Mouse (Mus musculus) kidney, postnatal 0 days (tissue): ENCODE measurements around the gene Irgc1. TPM values are rescaled to one million over a fixed set of nuclear protein-coding genes. Genes with fewer than 3 reads are reported as not detected.

Source experiments
- ATAC-seq: fragments of 200-750 bp; cut with Nextera tagmentation; replicated peaks from 2 replicates; pipeline ENCODE4 v1.8.0; 2017; ENCODE audit warnings: low read depth, moderate number of reproducible peaks, moderate TSS enrichment, moderate library complexity; ENCODE audit not compliant: low FRiP score
- DNase-seq: peaks from one replicate; pipeline ENCODE4 v3.0.0-alpha.2; 2016; ENCODE audit warnings: low spot score
- H3K27ac ChIP-seq: fragments of 300-500 bp; sonication (generic); 2 replicates; pipeline ENCODE4 v1.5.1; 2014; ENCODE audit warnings: mild to moderate bottlenecking
- H3K27me3 ChIP-seq: fragments of 300-500 bp; sonication (generic); 2 replicates; pipeline ENCODE4 v1.6.1; 2014; ENCODE audit warnings: low read length, mixed read lengths; ENCODE audit not compliant: insufficient read depth
- H3K36me3 ChIP-seq: fragments of 300-500 bp; sonication (generic); 2 replicates; pipeline ENCODE4 v1.6.1; 2014; ENCODE audit warnings: low read length, mixed read lengths; ENCODE audit not compliant: insufficient read depth
- H3K4me1 ChIP-seq: fragments of 300-500 bp; sonication (generic); replicated peaks from 2 replicates; pipeline ENCODE4 v1.6.1; 2014; ENCODE audit warnings: antibody characterized with exemption, low read length, mixed read lengths; ENCODE audit not compliant: insufficient read depth
- H3K4me2 ChIP-seq: fragments of 300-500 bp; sonication (generic); 2 replicates; pipeline ENCODE4 v1.6.1; 2014; ENCODE audit warnings: mild to moderate bottlenecking, low read length, moderate library complexity, mixed read lengths
- H3K4me3 ChIP-seq: fragments of 300-500 bp; sonication (generic); replicated peaks from 2 replicates; pipeline ENCODE4 v1.5.1; 2014; ENCODE audit warnings: low read depth, low read length
- H3K9ac ChIP-seq: fragments of 300-500 bp; sonication (generic); 2 replicates; pipeline ENCODE4 v1.6.1; 2014; ENCODE audit warnings: low read depth, low read length
- H3K9me3 ChIP-seq: fragments of 300-500 bp; sonication (generic); replicated peaks from 2 replicates; pipeline ENCODE4 v1.6.1; 2016; ENCODE audit warnings: low read length, inconsistent platforms, mixed read lengths
- CTCF ChIP-seq: IDR thresholded peaks from 2 replicates; pipeline ENCODE4 v1.5.1; 2016; ENCODE audit warnings: antibody characterized with exemption, low read depth, mild to moderate bottlenecking, moderate library complexity
- WGBS: fragments of 180-500 bp; shearing (Covaris S2); extraction: QIAGEN DNeasy Blood & Tissue Kit; methylation state at CpG from one replicate; pipeline ENCODE4 v1.1.7; 2014; 5-methylcytosine and 5-hydroxymethylcytosine counted together
- polyA plus RNA-seq: library from polyadenylated mRNA; unstranded; fragments of >200 nt; fragmentation: Nextera tagmentation; extraction: Ambion mirVana; gene quantifications from 2 replicates; pipeline ENCODE4 v1.2.1, GENCODE M21; 2015

Gene Irgc1
- polyA plus RNA-seq, 1 experiment from 2014 or later: not detected

GRCm38 (mm10) chr7:24431713-24432112, 20.4 kb downstream of the Irgc1 start:
- H3K4me1 ChIP-seq: no peaks in the 10 kb centered on the region
- 53% methylated on average over 11 of the region's 11 CpGs for WGBS
- no peaks in the 10 kb centered on the region for H3K9me3 ChIP-seq
- ATAC-seq (no peak), DNase-seq (no peak)
- H3K4me3 ChIP-seq: no peak overlapping the region
- H3K27me3 ChIP-seq: no peaks in the 10 kb centered on the region
- TF ChIP-seq CTCF: no peak
- H3K9ac ChIP-seq: no peak overlapping the region
- H3K4me2 ChIP-seq: no peak overlapping the region
- no peaks in the 10 kb centered on the region for H3K36me3 ChIP-seq
- H3K27ac ChIP-seq: no peak overlapping the region

GRCm38 (mm10) chr7:24430551-24431345, 21.3 kb downstream of the Irgc1 start:
- DNase-seq (no peak), ATAC-seq (no peak)
- no peaks in the 10 kb centered on the region for H3K36me3 ChIP-seq
- 93% methylated on average over 15 of the region's 15 CpGs for WGBS
- TF ChIP-seq CTCF: no peak
- no peaks in the 10 kb centered on the region for H3K27me3 ChIP-seq
- H3K9me3 ChIP-seq: no peaks in the 10 kb centered on the region
- H3K4me3 ChIP-seq: no peak overlapping the region
- H3K27ac ChIP-seq: no peak overlapping the region
- H3K4me2 ChIP-seq: no peak overlapping the region
- no peak overlapping the region for H3K9ac ChIP-seq
- H3K4me1 ChIP-seq: no peaks in the 10 kb centered on the region

- H3K4me2 ChIP-seq: no peak overlapping the region
- no peak overlapping the region for H3K27ac ChIP-seq
- no peaks in the 10 kb centered on the region for H3K27me3 ChIP-seq
- H3K9me3 ChIP-seq: no peaks in the 10 kb centered on the region
- H3K36me3 ChIP-seq: no peaks in the 10 kb centered on the region
- DNase-seq: no peak
- no peak overlapping the region for H3K9ac ChIP-seq
- H3K4me1 ChIP-seq: no peaks in the 10 kb centered on the region
- no peak overlapping the region for H3K4me3 ChIP-seq
- WGBS: 42% methylated on average over 16 of the region's 16 CpGs
- TF ChIP-seq CTCF: no peak
- ATAC-seq: no peak
These were observed 22.5 kb downstream of the Irgc1 start for GRCm38 (mm10) chr7:24429413-24430112.

GRCm38 (mm10) chr7:24428725-24429124, 23.4 kb downstream of the Irgc1 start:
- no peaks in the 10 kb centered on the region for H3K36me3 ChIP-seq
- no peak for ATAC-seq

GRCm38 (mm10) chr7:24427168-24427567, 24.9 kb downstream of the Irgc1 start:
- DNase-seq (no peak), ATAC-seq (no peak)
- H3K4me1 ChIP-seq: no peaks in the 10 kb centered on the region
- WGBS: 95% methylated on average over 8 of the region's 8 CpGs
- no peaks in the 10 kb centered on the region for H3K36me3 ChIP-seq
- H3K4me3 ChIP-seq: no peak overlapping the region
- H3K9me3 ChIP-seq: no peaks in the 10 kb centered on the region
- H3K9ac ChIP-seq: no peak overlapping the region
- H3K4me2 ChIP-seq: no peak overlapping the region
- no peak overlapping the region for H3K27ac ChIP-seq
- H3K27me3 ChIP-seq: no peaks in the 10 kb centered on the region
- no peak for TF ChIP-seq CTCF

More at GRCm38 (mm10) chr7:24428725-24429124, 23.4 kb downstream of the Irgc1 start:
- 88% methylated on average over 5 of the region's 5 CpGs for WGBS
- H3K27ac ChIP-seq: no peak overlapping the region
- H3K4me3 ChIP-seq: no peak overlapping the region
- H3K27me3 ChIP-seq: no peaks in the 10 kb centered on the region
- H3K4me1 ChIP-seq: no peaks in the 10 kb centered on the region
- H3K9ac ChIP-seq: no peak overlapping the region
- H3K4me2 ChIP-seq: no peak overlapping the region
- DNase-seq: no peak
- H3K9me3 ChIP-seq: no peaks in the 10 kb centered on the region
- no peak for TF ChIP-seq CTCF

GRCm38 (mm10) chr7:24425919-24426318, 26.2 kb downstream of the Irgc1 start:
- DNase-seq: no peak
- TF ChIP-seq CTCF: no peak

More at GRCm38 (mm10) chr7:24425919-24426318, 26.2 kb downstream of the Irgc1 start:
- no peak for ATAC-seq
- H3K4me3 ChIP-seq: no peak overlapping the region
- 73% methylated on average over 9 of the region's 9 CpGs for WGBS
- H3K9ac ChIP-seq: no peak overlapping the region
- H3K27me3 ChIP-seq: no peaks in the 10 kb centered on the region
- H3K27ac ChIP-seq: no peak overlapping the region
- no peak overlapping the region for H3K4me2 ChIP-seq
- H3K9me3 ChIP-seq: no peaks in the 10 kb centered on the region
- H3K36me3 ChIP-seq: 0 out of 2 replicates have a peak, but pooled peaks cover 5% of the 10 kb centered on the region
- H3K4me1 ChIP-seq: no peaks in the 10 kb centered on the region
